Mouse (Mus musculus) layer of hippocampus, adult 9-11 months (tissue): ENCODE data around the gene Meis3.

Experiments used
- DNase-seq: peaks from one replicate; pipeline ENCODE4 v3.0.0; 2022

Meis3 gene

DNA sequence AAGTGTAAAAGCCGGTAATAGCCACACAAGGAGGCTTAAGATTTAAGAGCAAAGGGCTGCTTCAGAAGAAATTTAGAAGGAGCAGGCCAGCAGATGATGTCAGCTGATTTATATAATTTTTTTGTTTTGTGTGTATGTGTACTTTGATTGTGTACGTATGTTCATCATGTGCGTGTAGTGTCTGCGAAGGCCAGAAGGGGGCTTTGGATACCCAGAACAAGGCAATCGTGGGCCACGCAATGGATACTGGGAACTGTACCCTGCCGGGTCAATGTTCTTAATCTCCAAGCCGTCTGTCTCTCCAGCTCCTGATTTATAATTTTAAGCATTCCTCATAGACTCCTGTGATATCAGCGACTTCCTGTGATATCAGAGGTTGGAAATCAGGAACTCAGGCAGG, 13.6 kb upstream of the Meis3 start:
- DNase-seq = no peak

DNA sequence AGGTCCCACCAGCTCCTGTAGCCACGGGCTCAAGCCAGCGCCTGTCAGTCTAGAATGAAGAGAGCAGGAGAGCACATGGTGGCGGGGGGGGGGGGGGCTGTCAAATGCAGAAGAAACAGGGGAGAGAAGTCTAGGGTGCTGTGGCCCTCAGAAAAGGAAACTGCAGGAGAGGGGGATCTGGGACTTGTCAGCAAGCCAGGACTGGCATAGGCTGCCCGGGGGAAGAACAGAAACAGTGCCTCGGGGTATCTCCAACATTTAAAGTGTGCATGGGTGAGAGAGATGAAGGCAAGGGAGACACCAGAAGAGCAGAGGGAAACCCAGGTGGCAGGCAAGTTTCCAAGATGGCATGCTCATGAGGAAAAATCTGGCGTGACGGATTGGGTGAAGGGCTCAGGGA, 12.9 kb upstream of the Meis3 start:
- no peak for DNase-seq

DNA sequence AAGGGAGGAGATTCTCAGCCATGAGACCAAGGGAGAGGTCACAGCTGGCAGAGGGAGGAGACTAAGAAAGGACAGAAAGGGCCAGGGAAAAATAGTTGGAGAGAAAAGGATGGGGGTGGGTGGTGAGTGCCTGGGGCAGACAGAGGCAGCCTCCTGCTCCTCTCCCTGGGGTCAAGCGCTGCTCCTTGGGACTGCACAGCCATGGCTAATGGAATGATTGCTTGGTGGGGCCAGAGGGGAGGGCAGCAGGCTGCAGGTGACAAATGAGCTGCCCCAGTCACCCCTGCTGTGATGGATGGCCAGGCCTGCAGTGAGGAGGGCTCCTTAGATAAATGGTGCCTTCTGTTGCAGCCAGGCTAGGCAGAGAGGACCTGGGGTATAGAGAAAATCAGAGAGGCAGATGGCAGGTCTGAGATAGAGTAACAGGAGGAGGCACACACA, 2.7 kb upstream of the Meis3 start:
- DNase-seq = no peak

DNA sequence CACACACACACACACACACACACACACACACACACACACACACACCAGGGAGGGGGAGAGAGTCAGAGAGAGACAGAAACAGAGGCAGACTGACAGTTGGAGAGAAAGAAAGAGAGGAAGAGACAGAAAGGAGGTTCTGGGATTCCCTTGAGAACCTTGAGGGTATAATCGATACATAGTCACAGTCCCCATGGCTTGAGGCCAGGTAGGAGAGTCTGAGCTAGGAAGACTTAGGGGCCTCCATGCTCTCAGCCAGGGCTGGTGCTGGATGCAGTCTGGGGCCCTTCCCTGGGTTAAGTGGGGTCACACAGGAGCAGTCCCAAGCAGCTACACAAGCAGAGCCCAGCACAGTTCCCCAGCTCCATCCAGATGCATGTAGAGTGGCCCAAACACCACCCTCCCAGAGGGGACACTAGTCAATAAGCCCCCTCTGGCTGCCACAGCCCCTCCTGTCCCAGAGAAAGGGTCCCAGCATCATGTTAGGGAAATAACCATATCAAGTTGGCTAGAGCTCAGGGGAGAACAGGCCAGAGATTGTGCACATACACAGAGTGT, 2.2 kb upstream of the Meis3 start:
- DNase-seq = no peak

DNA sequence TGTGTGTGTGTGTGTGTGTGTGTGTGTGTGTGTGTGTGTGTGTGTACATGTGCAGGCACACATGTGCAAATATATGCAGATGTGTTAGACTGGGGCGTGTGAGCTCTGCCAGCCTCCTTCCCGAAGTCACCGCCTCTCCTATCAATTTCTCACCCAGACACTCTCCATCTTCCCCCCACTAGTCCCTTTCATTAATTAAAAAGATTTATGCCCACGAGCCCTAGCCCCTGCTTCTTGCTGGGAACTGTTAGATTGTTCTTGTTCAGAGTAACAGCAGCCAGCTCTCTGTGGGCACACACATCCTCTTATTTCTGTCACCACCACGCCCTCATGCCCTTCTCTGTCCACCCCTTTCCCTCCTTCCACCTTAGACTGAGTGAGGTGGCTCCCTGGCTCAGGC, 1.7 kb upstream of the Meis3 start:
- DNase-seq = no peak

DNA sequence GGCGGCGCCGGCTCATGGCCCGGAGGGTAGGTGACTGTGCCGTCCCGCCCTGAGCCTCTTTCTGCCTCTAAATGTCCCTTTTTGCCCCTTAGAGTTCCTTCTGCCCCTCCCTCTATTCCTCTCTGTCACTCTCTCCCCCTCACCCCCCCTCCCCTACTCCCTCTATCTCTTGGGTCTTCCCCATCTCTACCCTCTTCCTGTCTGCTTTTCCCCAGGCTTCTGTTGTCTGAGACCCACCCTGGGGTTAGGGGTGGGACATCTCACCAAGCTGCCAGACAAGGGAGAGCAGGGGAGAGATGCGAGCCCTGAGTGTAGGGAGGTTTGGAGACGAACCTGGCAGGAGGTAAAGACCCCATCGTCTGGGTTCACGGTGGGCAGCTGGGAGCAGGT, 647 bp downstream of the Meis3 start:
- no peak for DNase-seq

DNA sequence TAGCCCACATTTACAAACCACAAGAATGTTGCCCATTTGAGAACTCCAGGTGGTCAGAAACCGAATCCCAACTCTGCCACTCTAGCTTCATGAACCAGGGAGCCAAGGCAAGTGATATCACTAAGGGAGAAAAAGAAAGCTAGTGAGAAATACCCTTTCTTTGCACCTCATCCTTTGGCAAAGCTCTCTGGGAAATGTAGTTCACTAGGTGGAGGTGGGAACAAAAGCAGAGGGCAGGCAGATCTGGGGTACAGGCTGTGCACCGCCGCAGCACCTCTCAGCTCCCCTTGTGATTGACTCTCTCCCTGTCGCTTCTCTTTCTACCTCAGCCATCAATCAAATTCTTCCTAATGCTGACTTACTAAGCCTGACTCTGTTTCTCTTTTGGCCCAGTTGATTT, 3.2 kb downstream of the Meis3 start:
- no peak for DNase-seq

DNA sequence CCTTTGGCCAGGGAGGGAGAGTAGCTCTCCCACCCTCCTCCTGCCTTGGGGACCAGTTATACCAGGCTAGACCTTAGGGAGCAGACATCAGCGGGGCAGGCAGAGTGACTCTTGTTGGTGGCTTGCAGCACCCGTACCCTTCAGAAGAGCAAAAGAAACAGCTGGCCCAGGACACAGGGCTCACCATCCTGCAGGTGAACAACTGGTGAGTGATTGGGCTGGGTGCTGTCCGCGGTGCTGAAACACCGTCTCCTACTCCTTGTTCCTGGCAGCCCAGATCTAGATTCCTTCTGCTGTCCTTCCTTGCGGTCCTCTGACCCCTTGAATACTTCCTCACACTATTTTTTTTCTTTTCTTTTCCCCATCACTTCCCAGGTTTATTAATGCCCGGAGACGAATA, 8.8 kb downstream of the Meis3 start:
- no peak for DNase-seq

DNA sequence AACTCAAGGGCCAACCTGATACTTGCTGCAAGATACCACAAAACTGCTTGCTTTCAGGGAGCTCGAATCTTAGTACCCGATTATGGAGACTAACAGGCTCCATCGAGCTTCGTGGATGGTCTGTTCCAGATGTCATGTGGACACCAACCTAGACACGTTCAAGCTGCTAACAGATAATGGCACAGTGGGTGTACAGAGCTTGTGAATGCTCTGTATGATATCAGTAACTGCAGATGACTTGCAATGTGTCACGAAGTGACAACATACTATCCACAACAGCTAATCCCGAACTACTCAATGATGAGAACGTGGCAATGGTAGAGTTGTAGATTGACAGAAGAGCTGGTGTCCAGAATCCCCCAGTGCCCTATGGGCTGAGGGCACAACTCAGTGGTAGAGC, 12.6 kb downstream of the Meis3 start:
- DNase-seq = no peak

DNA sequence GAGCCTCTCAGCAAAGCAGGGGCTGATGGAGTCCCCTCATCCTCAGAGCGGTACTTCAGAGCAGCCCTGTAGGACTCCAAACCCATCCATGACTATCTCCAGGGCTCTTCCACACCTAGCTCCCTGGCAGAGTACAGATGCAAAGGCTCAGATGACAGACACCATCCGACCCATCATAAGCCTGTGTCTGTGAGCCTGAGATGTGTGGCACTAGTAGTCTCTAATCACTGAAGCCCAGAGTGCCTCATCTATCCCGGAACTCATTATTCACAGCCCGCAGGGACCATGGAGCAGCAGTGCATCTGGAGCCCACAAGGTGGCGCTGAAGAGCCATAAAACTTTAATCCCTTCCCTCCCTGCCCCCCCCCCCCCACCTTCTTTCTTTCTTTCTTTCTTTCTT, 17.4 kb downstream of the Meis3 start:
- DNase-seq = peak; percentile 48

DNA sequence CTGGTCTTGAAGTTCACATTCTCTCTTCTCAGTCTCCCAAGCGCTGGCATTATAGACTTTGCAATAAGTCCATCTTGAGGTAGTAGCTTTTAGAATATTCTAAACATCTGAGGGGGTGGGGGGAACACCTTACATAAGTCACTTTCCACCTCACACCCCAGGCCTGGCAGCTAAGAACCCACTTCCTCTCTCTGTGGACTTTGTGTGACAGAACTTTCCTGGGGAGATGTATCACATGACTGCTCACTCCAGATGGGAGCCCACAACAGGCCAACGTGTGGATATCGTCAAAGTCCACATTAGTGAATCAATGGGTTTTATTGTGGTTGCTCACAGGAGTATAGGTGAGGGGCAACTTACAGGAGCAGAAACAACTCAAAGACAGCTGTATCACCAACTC, 18.8 kb downstream of the Meis3 start:
- DNase-seq = no peak

DNA sequence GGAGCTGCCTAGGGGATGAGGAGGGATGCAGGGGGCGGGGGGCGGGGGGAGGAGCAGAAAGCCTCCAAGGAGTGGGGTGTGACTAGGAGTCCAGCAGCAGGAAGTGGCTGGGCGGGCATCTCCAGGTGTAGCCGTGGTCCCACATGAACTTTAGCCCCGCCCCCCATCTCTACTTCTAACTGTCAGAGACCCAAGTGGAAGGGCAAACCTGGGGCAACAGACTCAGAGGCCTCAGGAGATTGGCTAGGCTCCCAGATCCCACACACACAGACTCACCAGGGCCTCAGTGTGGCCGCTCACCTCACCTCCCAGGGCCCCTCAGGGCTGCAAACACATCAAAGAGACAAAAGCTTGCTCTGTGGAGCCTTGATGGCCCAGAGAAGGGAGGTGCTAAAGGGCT, 21.7 kb downstream of the Meis3 start:
- DNase-seq = no peak

DNA sequence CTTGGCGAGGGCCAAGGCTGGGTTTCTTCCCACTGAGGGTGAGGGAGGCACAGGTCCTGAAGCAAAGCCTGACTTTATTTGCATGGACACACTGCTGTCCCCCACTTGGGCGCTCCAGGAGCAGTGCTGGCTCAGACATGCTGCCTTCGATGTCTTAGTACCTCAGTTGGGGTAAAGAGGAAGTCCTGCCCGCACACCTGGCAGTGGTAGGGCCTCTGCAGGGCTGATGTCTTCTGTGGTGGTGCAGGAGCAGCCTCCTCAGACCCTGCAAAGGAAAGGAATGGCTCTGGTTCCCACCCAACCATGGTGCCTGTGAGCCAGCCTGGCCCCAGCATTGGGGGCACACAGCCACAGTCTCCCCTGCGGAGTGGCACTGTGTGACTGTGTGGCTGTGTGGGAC, 22.3 kb downstream of the Meis3 start:
- DNase-seq = no peak

DNA sequence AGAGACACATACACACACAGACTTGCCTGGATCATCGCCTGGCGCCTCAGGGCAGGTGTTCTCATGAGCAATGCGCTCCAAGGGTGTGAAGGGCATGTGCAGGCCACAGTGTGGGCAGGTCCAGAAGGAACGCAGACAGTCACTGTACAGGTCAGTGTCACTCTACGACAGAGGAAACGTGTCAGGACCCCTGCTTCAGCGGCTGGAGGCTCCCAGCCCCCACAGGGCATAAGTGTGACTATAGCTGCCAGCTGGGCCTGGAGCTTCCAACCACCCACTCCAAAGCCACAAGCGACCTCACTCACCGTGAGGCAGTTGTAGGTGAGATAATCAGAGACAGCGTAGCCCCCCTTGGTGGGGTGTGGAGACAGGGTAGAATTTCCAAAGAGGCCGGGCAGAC, 23.6 kb downstream of the Meis3 start:
- DNase-seq = no peak

DNA sequence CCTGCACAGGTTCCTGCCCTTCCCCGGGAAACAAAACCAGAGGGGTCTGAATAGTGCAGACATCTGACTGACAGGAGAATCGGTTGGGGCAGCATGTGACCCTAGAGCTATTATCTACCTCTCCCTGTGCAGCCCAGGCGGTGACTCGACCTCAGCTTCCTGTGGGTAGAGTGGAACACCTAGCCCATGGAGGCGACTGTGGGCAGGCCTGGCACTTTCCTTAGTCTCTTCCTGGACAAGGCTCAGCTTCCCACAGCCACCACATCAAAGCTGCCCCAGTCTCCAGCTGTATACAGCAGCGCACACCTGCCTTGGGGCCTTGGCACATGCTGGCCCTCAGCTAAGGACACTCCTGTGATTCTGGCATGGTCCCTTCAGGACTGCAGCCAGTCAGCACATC, 26.2 kb downstream of the Meis3 start:
- no peak for DNase-seq

DNA sequence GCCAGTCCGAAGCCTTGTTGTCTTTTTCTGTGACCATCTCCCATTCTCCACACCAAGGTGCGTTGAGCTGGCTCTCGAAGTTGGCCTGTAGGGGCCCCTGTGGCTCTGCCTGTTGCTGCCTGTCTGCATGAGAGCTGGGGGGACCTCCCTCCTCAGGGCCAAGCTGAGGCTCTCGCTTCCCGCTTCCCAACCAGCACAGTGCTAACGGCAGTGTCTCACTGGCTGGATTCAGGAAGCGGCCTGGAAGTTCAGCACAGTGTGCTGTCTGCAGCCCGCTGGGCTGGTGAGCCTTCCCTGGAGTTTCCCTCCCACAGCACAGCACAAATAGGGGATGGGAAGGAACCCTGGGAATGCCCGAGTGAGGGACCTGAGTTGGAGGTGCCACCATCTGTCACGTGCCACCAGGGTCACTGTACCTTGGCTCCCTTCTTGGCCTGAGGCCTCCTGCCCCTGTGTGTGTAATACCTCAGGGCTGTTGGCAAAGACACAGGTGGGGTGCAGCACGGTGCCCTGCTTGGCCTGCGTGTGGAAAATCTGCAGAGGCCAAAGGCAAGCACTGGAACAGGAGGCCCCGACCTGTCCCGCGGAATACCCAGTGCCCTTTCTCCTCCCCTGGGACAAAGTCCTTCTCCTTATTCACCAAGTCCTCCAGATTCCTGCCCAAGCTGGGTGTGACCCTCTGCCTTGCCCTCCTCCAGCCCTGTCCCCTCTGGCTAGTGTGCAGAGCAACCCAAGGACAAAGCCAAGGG, 28.0 kb downstream of the Meis3 start:
- DNase-seq = no peak

DNA sequence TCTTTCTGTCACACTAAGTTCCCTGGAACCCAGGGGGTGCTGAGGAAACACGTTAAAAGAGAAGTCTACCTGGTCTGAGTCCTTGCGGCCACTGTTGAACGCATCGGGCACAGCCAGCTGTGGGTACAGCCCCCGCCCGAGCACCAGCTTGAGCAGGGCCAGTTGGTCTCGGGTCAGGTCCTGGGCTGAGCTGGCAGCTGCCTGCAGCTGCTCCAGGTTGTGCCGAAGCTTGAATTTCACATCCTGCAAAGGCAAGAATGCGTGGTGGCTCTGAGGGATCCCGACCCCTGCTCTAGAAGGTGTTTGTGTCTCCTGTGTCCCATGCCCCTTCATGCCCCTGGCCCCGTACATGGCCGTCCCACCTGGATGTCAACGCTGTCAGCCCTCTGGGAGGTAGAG, 28.6 kb downstream of the Meis3 start:
- no peak for DNase-seq

DNA sequence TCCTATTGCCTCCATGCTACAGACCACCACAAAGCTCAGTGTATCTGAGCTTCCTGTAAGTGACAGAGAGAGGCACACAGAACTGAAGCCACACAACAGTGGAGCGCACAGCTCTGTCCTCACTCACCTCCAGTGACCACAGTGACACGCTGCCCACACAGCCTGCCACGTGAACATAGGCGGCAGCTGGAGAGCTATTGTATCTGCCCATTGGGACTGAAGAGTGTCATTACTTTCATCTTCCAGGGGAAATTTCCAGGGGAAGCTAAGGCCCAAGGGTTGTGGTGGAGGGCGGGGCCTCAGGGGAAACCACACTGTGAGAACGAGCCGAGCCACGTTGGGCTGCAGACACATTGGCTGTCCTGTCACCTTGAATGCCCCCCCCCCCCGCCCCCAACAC, 29.9 kb downstream of the Meis3 start:
- DNase-seq = no peak

DNA sequence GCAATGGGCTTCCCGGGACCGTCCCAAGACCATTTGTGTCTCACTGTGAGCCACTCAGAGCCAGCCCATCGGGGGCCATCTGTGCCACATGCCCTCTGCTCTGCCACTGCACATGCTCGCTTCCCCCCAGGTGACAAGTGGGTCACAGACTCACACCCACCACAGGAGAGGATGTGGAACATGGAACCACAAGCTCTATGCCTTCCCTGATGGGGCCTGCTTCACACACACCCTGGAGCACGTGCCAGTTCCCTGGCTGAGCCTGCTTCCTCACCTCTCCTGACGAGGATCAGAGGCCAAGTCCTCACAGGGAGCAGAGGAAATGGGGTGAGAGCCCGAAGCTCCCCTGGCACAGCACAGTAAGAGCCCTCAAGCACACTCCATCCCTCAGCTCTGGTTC, 32.2 kb downstream of the Meis3 start:
- peak; percentile 51 for DNase-seq

DNA sequence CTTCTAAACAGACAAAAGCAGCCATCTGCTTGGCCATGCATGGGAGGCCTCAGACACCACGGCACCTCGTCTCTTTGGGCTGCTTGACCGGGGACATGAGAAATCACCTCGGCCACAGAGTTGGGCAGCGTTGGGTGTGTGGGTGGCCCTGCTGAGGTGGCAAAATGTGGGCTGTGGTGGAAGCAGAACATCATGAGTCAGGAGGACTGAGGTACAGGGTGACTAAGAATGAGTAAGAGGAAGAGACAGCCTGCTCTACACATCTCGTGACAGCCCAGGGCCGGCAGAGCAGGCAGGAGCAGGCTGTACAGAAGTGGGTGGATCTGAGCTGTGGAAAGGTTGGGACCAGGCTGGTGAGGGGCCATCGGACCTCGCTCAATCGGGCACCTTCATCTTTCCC, 32.6 kb downstream of the Meis3 start:
- peak; percentile 85 for DNase-seq

DNA sequence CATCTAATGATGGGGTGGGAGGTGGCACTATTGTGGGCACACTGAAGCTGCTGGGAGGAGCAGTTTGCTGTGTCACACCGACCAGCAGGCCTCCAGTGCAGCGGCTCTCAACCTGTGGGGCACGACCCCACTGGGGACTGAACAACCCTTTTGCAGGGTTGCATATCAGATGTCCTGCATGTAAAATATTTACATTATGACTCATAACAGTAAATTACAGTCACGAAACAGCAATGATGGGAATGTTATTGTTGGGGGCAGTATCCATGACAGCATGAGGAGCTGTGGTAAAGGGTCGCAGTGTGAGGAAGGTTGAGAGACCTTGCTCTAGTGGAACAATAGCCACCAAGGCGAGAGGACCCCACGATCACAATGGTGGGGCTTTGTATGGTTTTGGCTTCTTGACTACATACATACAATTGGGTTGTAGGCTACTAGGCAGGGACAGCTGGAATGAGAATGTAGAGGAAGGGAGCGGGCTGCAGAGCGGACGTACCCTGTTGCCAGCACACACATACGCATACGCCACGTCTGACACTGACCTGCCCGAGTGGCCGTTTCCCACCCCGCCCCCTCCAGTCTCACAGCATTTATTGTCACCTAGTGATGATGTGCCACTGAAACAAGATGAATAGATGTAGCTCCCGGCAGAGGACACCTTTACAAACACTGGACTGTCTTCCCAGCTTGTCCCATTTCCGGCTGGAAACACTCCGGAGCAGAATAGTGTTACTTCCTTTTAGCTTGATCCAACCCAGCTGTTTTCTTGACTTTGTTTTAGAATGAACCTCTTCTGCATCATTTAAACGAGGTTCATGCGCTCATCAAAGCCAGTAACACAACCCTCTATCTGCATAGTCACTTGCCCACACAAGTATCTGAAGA, 34.1 kb downstream of the Meis3 start:
- no peak for DNase-seq

DNA sequence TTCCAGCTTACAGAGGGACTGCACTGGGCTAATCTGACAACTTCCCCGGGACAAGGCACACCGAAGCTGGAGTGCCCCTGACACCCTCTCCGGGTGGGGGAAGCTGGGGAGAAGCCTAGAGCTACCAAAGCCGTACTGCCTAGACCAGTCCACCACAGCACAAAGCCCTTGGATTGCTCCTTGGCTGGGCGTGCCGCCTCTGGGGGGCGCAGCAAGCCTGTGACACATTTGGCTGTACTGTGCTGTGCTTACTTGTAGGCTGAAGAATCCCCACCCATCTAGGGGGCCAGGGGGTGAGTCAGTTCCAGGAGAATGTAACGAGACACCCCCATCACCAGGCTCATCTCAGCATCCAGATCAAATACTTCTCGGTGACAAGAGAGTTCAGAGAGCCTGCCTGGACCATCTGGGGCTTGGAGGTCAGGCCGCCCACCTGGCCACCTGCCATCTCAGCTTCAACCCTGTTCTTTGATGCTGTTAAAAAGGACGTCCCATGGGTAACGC, 36.0 kb downstream of the Meis3 start:
- DNase-seq = no peak

DNA sequence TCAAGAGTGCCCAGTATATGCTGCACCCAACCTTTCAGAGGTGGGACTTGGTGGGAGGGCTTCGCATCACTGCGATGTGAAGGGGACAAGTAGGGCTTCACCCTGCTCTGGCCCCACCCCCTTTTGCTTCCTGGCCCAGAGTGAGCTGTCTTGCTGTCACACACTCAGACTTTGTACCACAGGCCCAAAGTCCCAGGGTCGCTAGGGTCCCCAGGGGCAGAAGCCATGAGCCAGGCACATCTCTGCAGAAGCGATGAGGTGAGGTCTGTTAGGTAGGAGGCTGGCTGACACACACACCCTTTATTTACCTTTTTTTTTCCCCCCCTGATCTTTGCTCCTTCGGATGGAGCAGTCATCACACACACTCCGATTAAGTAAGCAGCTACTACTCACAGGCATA, 38.3 kb downstream of the Meis3 start:
- DNase-seq = no peak

DNA sequence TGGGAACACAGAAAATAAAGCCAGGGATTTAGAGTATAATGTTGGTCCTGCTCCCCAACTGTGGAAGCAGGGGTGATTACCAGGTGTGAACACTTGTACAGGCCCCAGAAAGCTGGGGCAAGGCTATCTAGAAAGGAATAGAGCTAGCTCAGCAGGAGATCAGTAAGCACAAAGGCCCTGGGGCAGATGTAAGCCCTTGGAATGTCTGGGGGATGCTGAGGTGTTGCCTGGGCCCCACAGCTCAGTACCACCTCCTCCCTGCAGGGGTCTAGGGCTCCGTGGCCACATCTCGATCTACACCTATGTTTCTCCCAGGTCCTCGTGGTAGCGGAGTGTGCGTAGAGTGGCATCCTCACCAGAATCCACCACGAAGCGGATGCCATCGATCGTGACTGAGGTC, 39.1 kb downstream of the Meis3 start:
- DNase-seq = no peak
